Mouse (Mus musculus) ovary, adult 18-20 months (tissue): ENCODE results near the gene Zfp541.

ENCODE experiments used
- DNase-seq: peaks from one replicate; pipeline ENCODE4 v3.0.0; 2022; ENCODE audit warnings: low spot score, mixed read lengths

The Zfp541 gene

DNA sequence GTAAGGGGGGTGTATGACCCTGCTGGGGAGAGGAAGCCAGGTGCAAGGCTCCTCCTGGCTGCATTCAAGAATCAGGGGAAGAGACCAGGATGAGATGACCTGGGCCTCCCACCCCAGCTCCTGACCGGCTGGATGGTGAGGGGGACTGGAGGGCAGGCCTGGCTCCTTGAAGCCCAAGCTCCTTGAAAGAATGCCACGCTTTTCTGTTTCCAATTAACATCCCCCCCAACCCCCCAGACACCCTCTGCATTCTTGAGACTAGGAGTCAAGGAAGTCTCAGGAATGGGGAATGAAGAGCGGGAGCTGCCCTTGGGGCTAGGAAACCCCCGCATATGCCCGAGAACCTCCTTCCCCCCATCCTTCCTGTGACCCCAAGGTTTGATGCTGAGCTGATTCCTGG lies 17.1 kb upstream of the Zfp541 start:
- no peak for DNase-seq

DNA sequence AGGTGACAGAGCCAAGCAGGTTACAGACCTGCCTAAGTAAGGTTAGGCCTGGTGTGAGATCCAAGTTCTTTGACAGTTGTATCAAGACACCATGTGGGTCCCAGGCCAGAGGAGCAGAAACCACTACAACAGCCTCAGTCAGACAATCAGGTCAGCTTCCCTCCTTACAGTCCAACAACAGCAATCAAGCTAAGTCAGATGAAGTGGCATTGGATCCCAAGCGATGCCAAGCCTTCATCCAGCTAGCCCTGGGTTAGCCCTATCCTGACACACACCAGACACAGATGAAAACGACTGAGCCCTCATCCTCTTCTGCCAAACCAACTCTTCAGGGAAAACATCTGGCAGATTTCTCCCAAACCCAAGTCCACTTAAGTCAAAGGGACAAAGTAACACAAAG lies 16.1 kb upstream of the Zfp541 start:
- DNase-seq: no peak

DNA sequence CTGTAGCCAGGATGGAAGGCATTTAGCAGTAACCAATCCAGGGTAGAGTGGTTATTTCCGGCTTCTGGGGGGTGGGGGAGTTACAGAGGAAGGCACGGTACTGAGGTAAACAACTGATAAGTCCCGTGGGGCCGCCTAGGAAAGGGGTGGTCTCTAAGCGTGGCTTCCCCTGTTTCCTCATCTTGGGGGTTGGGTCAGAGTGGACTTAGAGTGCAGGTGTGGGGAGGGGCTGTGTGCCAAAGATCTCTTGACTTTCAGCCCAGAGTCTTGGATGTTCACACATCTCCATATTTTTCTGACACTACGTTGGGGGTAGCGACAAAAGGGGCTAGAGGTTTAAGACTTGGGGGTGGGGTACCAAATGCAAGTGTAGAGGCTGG lies 15.5 kb upstream of the Zfp541 start:
- peak; percentile 46 for DNase-seq

DNA sequence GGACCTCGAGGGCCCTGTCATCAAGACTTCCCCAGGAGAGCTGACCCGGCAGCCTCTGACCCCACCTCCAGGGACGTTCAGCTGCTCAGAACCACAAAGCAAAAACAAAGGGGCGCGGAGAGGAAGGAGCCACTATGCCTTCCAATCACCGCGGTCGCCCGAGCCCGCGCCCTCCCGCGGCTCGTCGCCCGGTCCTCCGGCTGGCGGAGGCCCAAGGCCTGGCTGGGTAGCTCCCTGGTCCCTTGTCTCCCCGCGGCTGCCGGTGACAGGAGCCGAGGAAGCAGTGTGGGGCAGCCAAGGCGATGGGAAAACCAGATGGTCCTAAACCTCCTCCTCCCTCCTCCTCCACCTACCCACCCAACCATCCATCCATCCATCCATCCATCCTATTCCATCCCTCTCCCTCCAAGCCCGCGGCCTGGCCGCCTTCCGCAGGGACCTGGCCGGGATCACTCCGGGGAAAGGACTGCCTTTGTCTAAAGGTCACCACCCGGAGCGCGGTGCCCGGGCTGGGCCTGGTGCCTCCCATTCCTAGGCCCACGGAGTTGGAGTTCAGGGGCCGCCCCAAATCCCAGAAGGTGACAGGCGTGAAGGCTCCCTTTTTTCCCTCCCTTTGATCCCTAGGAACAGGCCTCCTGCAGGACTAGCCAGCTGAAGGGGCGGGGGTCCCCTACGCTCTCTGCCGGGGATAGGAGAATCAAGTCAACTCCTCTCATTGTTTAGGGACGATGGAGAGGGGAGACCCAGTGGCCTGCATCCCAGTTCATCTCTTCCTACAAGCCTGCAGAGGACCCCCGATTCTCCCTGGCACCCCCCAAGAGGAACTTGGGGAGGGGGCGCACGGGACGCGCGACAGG lies 14.9 kb upstream of the Zfp541 start:
- peak; percentile 56 for DNase-seq

DNA sequence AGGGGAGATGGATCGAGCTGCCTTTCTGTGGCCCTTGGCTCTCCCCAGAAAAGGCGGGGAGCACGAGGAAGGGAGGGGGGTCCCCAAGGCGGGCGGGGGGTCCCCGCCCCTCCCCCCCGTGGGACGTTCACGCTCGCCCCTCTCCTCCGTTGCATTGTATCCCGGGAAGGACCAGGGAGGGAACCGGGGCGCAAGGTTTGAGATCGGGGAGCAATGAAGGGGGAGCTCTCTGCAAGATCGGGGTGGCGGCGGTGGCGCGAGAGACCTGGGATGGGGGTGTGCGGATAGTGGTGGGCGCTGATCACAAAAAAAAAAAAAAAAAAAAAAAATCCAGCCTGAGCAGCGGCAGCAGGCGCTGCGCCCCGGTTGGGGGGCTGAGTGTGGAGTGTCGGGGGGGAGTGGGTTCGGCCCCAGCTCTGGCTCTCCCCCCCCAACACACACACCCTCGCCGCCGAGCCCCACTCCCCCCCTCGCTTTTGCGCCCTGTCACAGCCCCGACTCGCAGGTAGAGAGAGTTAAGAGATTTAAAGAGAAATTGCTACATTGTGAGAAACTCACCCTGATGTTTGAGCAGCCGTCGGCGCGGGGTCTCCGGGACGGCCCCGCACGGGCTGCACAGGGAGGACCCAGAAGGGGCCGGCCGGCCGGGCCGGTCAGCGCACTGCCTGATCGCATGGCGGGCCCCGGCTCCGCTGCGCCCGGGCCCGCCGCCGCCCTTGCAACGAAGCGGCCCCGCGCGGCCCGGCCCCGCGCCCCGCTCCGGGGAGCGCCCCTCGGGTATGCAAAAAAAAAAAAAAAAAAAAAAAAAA lies 14.1 kb upstream of the Zfp541 start, which contains the start of gene Bicra:
Gene Bicra (minus strand): TSS at position 584 of the 809 bp plus-strand sequence.
- peak; percentile 76 for DNase-seq

DNA sequence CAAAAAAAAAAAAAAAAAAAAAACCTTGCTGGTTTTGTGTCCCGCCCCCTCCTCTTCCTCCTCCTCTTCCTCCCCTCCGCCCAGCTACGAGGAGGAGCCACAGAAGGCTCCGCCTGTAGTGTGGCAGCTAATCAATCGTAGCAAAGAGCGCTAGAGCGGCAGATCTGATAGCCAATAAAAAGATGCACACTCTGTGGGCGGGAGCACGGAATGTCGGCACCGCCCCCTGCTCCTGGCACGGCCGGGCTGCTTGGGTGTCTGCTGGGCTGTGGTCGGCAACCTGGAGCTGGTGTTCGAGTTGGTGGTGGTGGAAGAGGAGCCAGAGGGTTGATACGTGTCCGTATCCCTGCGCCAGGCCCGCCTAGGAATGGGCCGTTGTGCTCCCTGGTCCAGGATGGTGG lies 13.4 kb upstream of the Zfp541 start:
- peak; percentile 95 for DNase-seq

DNA sequence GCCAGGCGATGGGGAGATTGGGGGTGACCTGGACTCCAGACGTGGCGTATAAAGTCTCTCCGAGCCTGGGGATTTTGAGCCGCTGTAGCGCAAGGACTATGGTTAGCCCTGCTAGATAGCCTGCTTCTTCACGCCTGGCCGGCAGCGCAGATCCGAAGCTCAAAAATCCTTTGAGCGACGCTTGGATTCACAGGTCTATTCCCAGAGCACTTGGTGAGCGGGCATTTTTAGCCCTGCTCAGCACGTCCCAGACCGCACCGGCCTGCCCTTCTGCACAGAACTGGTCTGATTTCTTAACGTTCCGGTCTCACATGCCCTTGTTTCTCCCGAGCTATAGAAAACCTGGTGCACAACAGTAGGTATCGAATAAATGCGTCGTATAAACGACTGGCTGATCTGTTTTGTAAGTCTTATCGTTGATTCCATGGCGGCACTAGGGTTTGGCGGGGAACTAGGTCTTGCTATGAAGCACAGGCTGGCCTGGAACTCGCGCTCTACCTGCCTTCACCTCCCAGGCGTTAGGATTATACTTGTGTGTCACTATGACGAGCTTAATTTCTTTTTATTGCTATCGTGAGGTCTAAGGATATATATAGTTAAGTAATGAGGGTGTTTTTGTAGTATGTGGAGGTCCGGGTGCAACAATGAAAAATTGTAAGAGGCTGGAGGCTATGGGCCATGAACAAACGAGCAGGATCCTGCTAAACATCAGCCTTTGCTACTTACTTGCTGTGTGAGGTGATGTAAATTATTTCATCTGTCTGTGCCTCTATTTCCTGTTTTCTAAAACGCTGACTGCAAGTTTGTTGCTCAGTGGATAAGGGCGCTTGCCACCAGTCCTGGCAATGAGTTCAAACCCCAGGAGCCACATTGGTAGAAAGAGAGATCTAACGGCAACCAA lies 12.7 kb upstream of the Zfp541 start:
- no peak for DNase-seq

DNA sequence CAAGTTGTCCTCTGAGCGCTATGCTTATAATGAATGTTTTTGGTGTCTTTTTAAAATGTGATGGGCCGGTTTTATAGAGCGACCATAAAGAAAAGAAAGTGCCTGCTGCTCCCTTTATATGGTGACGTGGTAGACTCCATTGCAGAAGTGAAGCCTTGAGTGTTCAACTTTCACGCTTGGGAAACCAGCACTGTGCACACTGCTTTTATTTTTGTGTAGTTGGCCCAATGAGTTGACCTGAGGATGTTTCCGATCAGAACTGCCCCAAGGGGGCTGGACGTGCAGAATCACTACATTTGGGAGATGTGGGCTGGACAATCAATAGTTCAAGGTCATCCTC lies 12.1 kb upstream of the Zfp541 start:
- DNase-seq: no peak

DNA sequence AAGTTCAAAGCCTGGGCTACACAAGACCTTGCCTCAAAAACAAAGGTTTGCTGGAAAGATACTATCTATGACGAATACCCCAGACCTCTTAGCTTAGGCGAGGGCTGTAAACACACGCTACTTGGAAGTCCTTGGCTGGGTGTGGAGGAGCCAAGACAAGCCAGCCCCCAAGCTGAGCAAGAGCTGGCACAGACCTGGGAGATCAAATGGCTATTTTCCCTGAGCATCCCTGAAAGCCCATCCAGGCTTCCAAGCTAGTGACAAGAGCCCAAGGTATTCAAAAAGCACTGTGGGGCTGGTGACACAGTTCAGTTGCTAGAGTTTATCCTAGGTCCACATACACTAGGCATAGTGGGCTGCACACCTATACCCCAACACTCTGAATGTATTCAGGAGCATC lies 11.0 kb upstream of the Zfp541 start:
- DNase-seq: no peak

DNA sequence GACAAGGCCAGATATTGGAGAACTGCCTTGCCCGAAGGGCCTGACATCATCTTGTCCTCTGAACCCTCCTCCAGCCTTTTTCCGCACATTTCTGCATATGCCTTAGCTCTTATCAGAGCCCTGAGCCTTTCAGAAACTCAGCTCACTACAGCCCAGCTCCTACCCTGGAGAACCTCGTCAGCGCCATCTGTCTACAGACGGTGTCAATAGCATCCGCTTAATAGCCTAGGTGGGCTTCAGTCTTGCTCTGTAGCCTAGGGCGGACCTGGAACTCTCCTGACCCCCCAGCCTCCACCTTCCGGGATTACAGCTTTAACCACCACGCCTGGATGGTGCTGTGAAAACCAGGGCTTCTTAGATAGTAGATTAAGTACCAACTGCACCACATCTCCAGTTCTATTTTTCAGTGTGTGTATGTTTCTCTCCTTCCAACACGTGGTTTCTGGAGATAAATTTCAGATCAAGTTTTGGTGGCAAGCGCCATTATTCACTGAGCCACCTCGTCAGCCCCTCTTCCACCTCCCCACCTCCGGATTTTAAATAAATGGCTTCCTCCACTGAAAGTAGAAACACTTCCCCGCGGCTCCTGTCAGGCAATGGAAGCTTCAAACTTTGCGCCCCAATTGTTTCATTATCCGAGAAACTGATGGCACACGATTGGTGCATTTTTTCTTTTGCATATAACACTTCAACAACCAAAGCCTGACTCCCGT lies 9.6 kb upstream of the Zfp541 start:
- DNase-seq: peak; percentile 48

DNA sequence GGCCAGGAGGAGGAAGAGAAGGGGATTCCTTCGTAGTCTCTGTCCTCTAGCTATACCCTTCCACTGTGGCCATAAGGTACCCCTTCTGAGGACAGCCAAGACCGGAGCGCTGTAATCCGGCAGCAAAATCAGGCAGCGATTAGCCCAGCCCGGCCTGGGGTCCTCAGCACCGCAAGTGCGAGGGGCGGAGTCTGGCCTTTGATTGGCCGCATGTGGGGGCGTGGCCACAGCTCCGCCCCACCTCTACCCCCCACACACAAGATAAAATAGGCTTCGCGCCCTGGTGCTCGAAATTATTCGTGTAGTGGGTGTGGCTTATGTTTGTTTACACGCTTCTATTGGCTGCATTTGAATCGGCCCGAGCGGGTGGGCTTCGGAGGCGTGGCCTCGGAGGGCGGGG lies 8.9 kb upstream of the Zfp541 start:
- DNase-seq: peak; percentile 93

DNA sequence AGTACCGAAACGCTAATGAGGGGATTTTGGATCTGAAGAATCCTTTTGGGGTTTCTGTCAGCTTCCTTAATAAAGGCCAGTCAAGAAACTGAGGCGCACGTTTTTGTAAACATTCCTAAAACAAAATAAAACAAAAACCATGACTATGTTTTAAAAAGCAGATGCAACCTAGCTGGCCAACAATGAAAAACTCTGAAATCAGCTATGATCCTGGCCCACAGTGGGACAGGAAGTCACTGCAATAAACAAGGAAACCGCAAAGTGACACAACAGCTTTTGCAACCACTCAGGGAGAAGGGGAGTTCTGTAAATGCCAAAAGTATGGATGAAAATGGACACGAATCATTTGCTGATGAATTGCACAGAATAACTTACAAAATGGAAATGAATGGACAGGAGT lies 8.5 kb upstream of the Zfp541 start:
- DNase-seq: no peak

DNA sequence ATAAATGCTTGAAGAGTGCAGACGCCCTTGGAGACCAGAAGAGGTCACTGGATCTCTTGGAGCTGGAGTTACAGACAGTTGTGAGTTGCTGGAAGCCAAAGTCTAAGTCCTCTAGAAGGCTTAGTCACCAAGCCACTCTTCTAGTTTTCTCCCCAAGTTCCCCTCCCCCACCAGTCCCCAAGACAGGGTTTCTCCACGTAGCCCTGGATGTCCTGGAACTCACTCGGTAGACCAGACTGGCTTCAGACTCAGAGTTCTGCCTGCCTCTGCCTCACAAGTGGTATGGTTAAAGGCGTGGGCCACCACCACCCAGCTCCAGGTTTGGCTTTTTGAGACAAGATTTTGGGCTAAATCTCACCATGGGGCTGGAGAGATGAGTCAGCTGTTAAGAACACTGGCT lies 6.6 kb upstream of the Zfp541 start:
- no peak for DNase-seq

DNA sequence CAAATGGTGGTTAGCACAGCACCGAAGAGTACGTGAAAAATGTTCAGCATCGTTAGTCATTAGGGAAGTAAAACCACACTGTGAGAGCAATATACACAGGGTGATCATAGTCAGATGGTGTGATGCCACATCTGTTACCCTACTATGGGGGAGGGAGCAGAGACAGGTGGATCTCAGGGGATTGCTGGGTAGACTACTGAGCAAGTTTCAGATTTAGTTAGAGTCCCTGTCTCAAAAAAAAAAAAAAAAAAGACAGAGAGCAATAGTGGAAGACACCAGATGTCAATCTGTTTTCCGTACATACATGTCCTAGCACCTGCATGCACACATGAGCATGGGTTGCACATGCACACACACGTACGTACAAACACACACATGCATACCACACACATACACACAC lies 5.9 kb upstream of the Zfp541 start:
- no peak for DNase-seq

DNA sequence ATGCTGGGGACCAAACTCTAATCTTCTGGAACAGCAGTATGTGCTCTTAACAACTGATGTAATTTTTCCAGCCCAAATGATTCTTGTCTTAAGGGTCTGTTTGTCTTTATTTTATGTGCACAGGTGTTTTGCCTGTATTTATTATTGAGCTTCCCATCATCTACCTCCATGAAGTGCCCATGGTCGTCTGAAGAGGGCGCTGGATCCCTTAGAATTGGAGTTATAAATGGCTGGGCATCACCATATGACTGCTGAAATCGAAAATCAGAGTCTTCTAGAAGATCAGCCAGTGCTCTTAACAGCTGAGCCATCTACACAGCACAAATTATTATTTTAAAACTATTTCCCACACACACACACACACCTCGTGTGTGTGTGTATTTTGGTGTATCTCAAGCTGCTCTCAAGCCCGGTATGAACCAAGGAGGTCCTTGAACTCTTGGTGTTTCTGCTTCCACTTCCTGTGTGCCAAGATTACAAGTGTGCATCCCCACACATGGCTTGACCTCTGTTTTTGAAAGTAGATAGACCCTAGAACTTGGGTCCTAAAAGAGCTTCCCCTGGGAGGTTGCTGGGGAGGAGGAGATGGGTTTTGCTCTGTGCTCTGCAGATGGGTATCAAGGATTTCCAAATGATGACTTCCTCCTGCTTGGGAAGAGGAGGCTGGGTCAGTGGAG lies 5.0 kb upstream of the Zfp541 start:
- DNase-seq: no peak

DNA sequence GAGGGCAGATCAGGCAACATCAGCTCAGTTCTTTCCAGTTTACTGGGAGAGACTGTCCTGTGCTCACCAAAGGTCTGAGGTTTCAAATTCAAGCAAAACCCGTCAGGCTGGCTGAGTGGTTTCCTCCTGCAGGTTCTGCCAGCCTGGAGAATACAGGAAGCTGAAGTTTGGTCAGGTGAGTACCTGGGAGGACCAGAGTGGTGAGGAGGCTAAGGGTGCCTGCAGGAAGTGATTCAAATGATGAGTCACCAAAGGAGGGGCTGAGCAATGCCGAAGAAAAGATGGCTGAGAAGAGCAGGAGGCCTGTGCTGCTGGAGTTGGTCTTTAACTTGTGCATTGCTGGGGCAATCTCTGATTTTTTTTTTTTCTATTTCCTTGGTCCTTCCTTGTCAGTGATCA lies 4.5 kb upstream of the Zfp541 start:
- DNase-seq: no peak

DNA sequence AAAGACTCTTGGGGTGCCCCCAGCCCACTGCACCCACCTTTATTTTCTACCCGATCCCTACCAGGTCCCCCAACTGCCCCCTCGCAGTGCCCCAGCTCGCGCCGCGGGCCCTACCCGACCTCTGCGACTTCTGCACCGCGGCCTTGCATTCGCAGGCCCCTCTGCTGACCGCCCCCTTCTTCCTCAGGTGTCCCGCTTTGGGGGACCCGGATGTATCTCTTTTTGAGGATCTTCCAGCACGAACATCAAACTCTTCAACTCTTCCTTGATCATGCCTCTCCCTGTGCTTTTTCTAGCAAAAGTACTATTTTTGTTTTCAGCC lies 446 bp downstream of the Zfp541 start:
- DNase-seq: no peak

DNA sequence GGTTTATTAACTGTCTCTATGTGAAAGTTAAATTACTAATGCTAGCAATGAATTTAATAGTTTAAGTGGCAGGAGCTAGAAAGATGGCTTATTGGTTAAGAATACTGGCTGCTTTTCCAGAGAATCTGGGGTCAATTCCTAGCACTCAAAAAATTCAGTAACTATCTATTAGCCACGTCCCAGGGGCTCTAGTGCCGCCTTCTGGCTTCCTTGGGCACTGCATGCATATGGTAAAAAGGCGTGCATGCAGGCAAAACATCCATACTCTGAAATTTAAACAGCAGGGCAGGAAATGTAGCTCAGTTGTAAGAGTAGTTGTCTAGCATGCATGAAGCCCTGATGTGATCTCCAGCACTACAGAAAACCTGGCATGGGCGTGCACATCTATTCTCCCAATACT lies 1.9 kb downstream of the Zfp541 start:
- no peak for DNase-seq

DNA sequence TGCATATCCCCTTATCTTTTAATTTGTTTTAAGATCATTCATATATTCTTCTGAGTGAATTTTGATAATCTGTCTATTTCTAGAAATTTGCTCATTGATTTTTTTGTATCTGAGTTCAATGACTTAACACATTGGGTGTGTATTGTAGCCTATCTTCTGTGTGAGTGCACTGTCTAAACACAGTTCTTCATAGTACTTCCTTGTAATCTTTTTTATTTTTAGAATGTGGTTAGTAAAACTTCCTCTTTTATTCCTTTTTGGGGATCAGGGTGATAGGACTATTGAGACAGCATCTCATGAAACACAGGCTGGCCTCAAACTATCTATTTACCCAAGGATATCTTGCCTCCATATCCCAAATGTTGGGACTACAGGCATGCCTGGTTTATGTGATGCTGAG lies 9.2 kb downstream of the Zfp541 start:
- no peak for DNase-seq

DNA sequence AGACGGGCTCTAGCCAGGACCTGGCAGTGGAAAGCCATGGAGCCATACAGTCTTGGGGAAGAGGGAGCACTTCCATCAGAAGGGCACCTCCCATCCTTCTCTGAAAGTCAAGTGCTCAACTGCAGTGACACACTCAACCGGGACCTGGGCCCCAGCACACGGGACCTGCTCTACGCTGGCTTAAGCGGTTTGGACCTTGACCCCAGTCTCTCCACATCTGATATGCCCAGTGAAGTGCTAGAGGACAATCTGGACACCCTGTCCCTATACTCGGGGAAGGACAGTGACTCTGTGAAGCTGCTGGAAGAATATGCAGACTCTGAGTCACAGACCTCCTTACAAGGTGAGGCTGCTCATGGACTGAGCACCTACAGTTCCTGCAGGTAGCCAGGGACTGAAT lies 10.3 kb downstream of the Zfp541 start:
- no peak for DNase-seq

DNA sequence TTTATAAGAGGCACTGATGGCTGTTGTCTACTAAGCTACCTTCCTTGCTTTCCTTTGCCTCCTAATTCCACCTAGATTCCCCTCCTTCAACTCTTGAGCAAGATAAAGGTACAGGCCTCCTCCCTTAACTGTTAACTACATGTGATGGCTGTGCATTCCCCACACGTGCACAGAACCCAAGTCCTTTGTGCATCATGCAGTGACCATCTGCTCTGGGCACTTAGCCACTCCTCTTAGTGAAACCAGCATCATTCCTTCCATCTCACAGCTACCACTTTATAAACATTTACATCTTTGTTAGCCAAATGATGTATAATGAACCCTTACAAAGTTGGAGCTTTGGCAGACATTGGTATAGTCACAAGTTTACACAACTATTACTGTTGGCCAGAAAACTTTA lies 18.3 kb downstream of the Zfp541 start:
- no peak for DNase-seq
